Comparison of ENCODE assay signal across 9 mouse cellular contexts in the genomic region with DNA sequence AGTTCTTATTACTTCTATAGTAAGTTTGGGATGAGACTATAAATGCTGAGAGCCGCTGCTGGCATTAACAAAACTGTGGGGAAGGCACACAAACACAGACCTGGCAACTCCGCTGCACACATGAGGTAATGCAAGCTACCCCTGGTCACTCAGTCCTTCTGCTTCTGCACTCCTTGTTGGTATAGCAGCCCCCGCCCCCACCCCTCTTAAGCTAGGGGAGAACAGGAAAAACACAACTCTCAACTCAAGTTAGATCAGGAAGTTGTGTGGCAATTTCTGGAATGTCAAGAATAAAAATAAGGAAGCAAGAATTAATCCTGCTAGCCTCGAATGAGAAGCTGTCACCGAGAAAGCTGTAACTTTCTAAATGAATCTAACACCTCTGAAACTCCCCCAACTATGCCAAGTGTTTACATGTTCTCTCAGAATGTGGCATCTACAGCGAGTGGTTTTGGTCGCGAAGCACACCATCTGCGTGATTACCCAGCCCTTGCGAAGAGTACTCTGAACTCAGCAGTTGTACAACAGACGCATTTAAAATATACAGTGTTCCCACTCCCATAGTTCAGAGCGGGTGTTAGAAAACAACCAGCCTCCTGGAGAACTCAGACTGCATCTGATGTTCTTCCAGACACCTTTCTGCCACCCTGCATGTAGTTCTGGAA.
A peak's percentile ranks its signal among the peaks of the same experiment; 100 is the strongest.
DNase-seq lines count a peak whose midpoint lies in the region; ATAC-seq and TF ChIP-seq lines count a peak whose summit lies in the region.
"Had no signal": no experiment of that assay in that cellular context is flagged by ENCODE, and none has a peak within 500 bp of the region (broad histone marks: within the 10 kb centered on the region; RNA-seq: fewer than 3 reads in every experiment).

No protein-coding gene starts in this region.

- DNase-seq in kidney, postnatal 4 days = no peak
- DNase-seq in forebrain, postnatal 0 days = peak; percentile 76
- no peak for DNase-seq in cerebellum, postnatal 36 days
- no peak for DNase-seq in gastrocnemius, postnatal 25 days
- no peak for DNase-seq in spleen, postnatal 14 days (ENCODE audit: low spot score in 2 of 2)
- DNase-seq: kidney, adult 9 months had no signal

- ATAC-seq in kidney, embryonic 14.5 days (ENCODE audit: low FRiP score, low TSS enrichment) = no peak
- peak; percentile 93 for ATAC-seq in forebrain, postnatal 0 days
- no peak for ATAC-seq in limb, embryonic 12.5 days (ENCODE audit: insufficient number of reproducible peaks, insufficient read depth, low FRiP score, low TSS enrichment, low read depth)

- H3K9me3 ChIP-seq in kidney, embryonic 14.5 days (ENCODE audit: control insufficient read depth, low read length) = no peaks in the 10 kb centered on the region
- H3K9me3 ChIP-seq in forebrain, postnatal 0 days (ENCODE audit: low read length) = no peaks in the 10 kb centered on the region
- H3K9me3 ChIP-seq in limb, embryonic 12.5 days = no peaks in the 10 kb centered on the region

- H3K9ac ChIP-seq in kidney, embryonic 14.5 days (ENCODE audit: low read depth, low read length) = no peak overlapping the region
- no peak overlapping the region for H3K9ac ChIP-seq in forebrain, postnatal 0 days
- 0 out of 2 replicates have a peak overlapping the region, but pooled peaks have one; percentile 31 for H3K9ac ChIP-seq in limb, embryonic 12.5 days (replicated peaks)

- TF ChIP-seq CTCF in forebrain, postnatal 0 days (IDR thresholded peaks at IDR 0.05; ENCODE audit: low read depth) = no peak

- H3K36me3 ChIP-seq in kidney, embryonic 14.5 days (ENCODE audit: control insufficient read depth, insufficient read depth, low read length) = no peaks in the 10 kb centered on the region
- no peaks in the 10 kb centered on the region for H3K36me3 ChIP-seq in forebrain, postnatal 0 days (ENCODE audit: insufficient read depth)
- H3K36me3 ChIP-seq in limb, embryonic 12.5 days = no peaks in the 10 kb centered on the region
- H3K36me3 ChIP-seq in myocyte (ENCODE audit: control insufficient read depth, insufficient read depth) = no peaks in the 10 kb centered on the region

- peaks cover 30% of the 10 kb centered on the region for H3K4me1 ChIP-seq in kidney, embryonic 14.5 days (ENCODE audit: control insufficient read depth, insufficient read depth, low read length)
- H3K4me1 ChIP-seq in forebrain, postnatal 0 days (ENCODE audit: insufficient read depth) = 0 out of 2 replicates have a peak, but pooled peaks cover 4% of the 10 kb centered on the region
- H3K4me1 ChIP-seq in limb, embryonic 12.5 days (replicated peaks) = peaks cover 23% of the 10 kb centered on the region

- H3K27me3 ChIP-seq in kidney, embryonic 14.5 days (ENCODE audit: control insufficient read depth, insufficient read depth, low read length) = no peaks in the 10 kb centered on the region
- no peaks in the 10 kb centered on the region for H3K27me3 ChIP-seq in forebrain, postnatal 0 days (ENCODE audit: insufficient read depth, low read length)
- H3K27me3 ChIP-seq in limb, embryonic 12.5 days = no peaks in the 10 kb centered on the region
- no peaks in the 10 kb centered on the region for H3K27me3 ChIP-seq in myocyte (ENCODE audit: control insufficient read depth, insufficient read depth, insufficient read length)

- 0 out of 2 replicates have a peak overlapping the region, but pooled peaks have one; percentile 12 for H3K4me2 ChIP-seq in kidney, embryonic 14.5 days (replicated peaks; ENCODE audit: low read depth, low read length)
- H3K4me2 ChIP-seq in forebrain, postnatal 0 days (ENCODE audit: low read depth) = 0 out of 2 replicates have a peak overlapping the region, but pooled peaks have one; percentile 10
- H3K4me2 ChIP-seq in limb, embryonic 12.5 days = peak overlapping the region; percentile 39
- H3K4me2 ChIP-seq in myocyte (ENCODE audit: low read depth) = peak overlapping the region; percentile 55

- no peak overlapping the region for H3K27ac ChIP-seq in kidney, embryonic 14.5 days (ENCODE audit: low read depth, low read length)
- no peak overlapping the region; the same call in 1 of the 2 replicates for H3K27ac ChIP-seq in forebrain, postnatal 0 days (ENCODE audit: low read depth, low read length)
- no peak overlapping the region for H3K27ac ChIP-seq in limb, embryonic 12.5 days

- H3K4me3 ChIP-seq in kidney, embryonic 14.5 days (ENCODE audit: low read length) = no peak overlapping the region
- no peak overlapping the region for H3K4me3 ChIP-seq in forebrain, postnatal 0 days (ENCODE audit: low read depth, low read length)
- no peak overlapping the region for H3K4me3 ChIP-seq in limb, embryonic 12.5 days (replicated peaks)
- no peak overlapping the region for H3K4me3 ChIP-seq in myocyte

- TF ChIP-seq POLR2A in myocyte (IDR thresholded peaks at IDR 0.05; ENCODE audit: insufficient read length, low read depth) = no peak

- no peak overlapping the region for H3ac ChIP-seq in myocyte (ENCODE audit: control insufficient read depth, insufficient read length)

- no peaks in the 10 kb centered on the region for H3K79me2 ChIP-seq in myocyte (ENCODE audit: control insufficient read depth, insufficient read depth)

- WGBS in kidney, embryonic 14.5 days = 49% methylated on average over 12 of the region's 12 CpGs
- 49% methylated on average over 12 of the region's 12 CpGs for WGBS in forebrain, postnatal 0 days
- WGBS in limb, embryonic 12.5 days = 42% methylated on average over 12 of the region's 12 CpGs

TF ChIP-seq in myocyte, 11 proteins besides CTCF, POLR2A, EP300 and RAD21:
- TF ChIP-seq POLR2AphosphoS2 (IDR thresholded peaks at IDR 0.05; ENCODE audit: insufficient read length, low read depth) (no peak), REST (IDR thresholded peaks at IDR 0.05; ENCODE audit: insufficient read depth, insufficient read length) (no peak), TCF3 (IDR thresholded peaks at IDR 0.05; ENCODE audit: insufficient read length, low read depth) (no peak)
